Mouse (Mus musculus): ENCODE data around the gene Dus2. TPM values are rescaled to one million over a fixed set of nuclear protein-coding genes. Genes with fewer than 3 reads are reported as not detected.

Gene Dus2
- total RNA-seq, 2 experiments from 2014 or later = 7.4 to 7.6 TPM

DNA sequence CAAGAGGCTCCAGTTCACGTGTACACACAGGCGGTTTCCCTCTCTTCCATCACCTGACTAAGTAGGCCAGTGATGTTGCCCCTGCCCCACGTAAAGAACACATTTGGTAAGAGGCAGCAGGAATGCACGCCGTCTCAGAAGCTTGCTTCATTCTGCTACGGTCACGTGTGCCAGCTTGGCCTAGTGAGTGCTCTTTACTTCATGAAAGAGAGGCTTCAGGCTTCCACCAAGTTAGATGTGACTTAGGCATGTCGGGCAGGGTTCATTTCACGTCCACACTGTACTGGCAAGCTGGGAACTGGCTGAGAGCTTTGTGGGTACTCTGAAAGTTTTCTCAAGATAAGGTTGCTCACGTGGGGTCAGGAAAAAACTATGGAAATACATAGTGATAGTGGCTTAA lies 47.6 kb downstream of the Dus2 start:
- intact Hi-C loops (cut with DNase I) = no loop called here
- DNase-seq = no peak

DNA sequence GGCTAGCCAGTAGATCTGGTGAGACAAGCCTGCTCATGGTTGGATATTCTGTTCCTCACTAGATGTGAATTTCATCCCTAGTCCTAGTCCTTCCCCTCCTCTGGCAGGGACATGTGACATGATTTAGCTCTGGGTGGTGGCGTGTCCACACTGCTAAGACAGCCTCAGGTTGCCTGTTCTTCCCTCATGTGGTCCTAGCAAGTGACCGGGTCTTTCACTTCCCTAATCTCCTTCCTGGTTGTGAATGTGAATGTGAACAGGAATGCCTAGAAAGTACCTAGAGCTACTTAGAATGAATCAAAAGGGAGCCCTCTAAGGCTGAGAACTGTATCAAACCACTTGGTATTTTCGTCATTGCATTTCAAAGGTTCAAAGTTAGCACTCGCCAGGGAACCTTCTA lies 48.5 kb downstream of the Dus2 start:
- intact Hi-C loops (cut with DNase I) = no loop called here
- no peak for DNase-seq

DNA sequence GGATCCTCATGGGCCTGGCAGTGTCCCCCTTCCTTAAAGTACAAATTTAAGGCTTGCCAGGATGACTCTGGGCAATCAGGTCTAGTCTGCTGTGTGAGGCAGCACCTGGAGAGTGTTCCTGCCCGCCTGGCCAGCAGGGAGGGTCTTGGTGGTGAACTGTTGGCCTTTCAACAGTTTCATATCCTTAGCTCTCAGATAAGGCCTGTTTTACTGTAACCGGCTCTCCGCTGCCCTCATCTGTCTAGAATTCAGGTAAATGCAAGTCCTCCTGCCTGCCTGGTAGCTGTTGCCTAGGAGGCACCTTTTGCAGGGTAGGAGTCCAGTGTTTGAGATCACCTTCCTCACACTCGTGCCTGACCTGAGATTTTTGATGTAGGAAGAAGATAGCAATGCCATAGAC lies 49.1 kb downstream of the Dus2 start:
- DNase-seq = no peak
- intact Hi-C loops (cut with DNase I) = no loop called here

DNA sequence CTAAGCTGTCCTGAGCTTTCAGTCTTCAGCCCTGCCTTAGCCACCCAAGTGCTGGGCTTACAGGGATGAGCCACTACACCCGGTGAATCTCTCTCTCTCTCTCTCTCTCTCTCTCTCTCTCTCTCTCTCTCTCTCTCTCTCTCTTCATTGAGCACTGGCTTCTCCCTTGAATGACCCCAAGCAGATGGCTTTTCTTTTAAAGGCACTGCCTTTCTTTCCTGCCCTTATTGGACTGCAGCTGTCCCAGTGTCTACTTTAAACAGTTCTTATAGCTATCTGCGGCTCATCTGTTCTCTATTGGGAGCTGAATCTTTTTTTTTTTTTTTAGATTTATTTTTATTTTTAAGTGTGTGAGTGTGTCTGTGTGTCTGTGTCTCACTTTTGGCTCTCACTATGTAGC lies 51.9 kb downstream of the Dus2 start:
- intact Hi-C loops (cut with DNase I) = no loop called here

DNA sequence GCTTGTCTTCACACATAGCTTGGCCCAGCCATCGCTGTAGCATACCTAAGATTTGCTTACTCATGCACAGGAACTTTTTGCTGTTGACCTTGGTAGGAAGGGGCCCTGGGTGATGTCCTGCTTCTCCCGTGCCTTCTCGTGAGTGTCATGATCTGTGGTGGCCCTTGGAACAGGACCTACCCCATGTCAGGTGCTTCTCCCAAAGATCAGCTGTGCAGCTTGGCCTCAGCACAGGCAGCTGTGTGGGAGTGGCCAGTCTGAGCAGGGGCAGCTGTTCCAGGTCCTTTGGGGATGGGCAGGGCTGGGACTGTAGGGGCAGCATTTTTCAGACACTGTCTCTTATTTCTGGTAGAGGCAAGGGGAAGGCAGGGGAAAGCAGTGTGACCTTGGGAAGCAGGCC lies 53.0 kb downstream of the Dus2 start:
- DNase-seq = peak; percentile 40 to 51
- intact Hi-C loops (cut with DNase I) = no loop called here

More for the DNA sequence above, 51.9 kb downstream of the Dus2 start:
- no peak for DNase-seq

DNA sequence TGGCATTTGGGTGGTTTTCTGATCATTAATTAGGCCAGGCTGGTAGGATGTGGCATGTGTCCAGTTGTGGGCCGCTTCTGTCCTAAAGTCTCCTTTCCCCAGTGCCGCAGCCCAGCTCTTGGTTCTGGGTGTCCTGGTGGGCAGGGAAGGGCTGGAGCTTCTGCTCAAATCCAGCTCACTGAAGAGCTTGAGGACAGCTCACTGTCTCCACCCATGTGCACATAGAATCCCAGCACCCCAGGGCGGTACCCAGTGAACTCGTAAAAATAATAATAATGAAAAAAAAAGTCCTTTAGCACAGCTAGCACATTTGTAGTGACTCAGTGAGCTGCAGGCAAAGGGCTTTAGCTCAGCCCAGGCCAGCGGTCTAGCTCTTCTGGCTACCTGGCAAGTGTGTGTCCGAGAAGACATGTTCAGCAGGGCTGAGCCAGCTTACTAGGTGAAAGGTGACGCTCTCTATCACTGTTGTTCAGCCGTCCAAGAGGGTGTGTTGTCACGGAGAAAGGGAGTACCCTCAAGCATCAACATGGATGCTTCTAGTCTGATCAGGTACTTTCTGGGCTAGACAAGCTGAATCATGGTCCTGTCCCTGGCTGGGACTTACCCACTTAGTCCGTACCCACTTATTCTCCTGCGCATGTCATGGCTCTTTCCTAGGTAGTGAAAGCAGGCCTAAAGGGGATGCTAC lies 55.9 kb downstream of the Dus2 start:
- intact Hi-C loops (cut with DNase I) = no loop called here
- DNase-seq = peak in 1 of 2 experiments; percentile 24

DNA sequence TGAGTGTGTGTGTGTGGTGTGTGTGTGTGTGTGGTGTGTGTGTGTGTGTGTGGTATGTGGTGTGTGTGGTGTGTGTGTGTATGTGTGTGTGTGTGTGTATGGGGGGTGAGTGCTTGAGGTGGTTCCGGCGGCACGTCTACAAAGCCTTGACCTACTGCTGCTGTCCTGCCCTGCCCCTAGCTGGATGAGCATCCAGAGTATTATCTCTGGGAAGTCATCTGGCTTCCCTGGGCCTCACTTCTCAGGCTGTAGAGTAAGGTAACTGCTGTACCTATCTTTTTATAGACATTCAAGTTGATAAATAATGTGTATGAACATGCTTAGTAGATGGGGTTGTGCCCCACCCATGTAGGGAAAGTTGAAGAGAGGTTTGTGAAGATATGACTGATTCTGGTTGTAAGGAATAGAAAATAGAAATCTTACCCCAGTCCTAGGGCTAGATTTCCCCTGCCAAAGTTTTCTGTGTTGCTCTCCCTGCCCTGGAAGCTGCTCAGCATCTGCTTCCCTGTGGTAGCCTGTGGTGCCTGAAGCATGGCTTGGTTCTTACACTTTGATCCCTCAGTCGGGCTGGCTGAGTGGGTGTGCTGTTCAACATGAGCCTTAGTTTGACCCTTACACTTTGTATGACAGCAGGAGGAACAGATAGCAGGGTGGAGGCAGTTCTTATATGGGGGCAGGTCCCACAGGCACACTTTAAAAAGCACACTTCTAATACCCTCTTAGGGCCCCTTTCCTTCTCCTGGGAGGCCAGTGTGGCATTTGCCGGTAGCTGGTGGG lies 56.9 kb downstream of the Dus2 start:
- intact Hi-C loops (cut with DNase I) = no loop called here
- DNase-seq = no peak

DNA sequence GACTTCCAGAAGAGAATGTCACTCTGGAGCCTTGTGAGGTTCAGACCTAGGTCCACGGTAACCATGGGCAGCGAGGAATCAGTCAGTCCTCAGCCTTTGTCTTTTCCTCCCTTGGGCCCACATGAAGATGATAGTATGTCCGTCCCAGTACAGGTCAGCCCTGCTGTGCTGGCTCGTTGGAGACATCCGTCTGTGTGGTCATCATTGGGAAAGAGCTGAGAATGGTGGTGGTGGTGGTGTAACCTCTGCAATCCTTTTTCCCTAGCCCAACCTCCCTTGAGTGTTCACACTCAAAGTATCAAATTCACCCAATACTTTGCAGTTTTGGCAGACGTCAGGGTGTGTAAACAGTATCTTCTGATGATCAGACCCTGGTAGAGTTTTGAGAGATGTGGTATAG lies 58.7 kb downstream of the Dus2 start:
- no peak for DNase-seq
- intact Hi-C loops (cut with DNase I) = no loop called here

DNA sequence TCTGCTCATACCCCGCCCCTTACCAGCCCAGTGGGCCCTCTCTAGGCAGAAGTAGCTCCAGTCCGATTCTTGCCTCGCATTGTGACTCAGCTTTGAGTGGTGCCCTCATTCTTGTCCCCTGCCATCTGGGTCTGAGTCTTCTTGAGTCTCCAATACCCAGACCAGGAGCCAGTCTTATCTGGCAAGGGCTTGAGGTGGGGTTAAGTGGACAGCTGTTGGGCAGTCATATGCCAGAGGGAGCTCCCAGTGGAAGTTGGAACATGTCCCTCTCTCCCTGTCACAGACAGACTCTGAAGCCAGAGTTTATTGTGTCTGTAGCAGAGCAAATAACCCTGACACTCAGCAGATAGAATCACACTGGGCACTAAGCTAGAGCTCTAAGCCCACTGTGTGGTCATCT lies 59.9 kb downstream of the Dus2 start:
- no peak for DNase-seq
- intact Hi-C loops (cut with DNase I) = no loop called here

DNA sequence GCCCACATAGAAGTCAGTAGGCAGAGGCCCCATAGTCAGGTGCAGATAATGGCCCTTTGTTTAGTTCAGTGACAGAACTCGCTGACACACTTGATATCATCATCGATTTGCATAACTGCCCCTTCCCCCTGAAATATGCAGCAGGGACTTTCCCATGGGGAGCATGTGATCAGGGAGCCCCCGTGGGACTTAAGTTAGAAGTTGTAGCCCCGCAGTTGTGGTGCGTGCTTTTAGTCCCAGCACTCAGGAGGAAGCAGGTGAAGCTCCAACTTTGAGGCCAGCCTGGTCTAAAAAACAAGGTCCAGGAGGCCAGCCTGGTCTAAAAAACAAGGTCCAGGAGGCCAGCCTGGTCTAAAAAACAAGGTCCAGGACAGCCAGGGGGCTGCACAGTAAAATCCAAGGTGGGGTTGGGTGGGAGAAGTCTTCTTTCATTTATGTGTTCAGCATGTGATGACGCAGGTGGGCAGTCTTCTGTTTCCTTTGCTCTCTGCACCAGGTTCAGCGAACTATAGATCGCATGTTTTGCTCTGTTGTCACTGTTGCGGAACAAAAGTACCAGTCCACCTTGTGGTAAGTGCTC lies 61.5 kb downstream of the Dus2 start:
- intact Hi-C loops (cut with DNase I) = no loop called here
- DNase-seq = no peak

DNA sequence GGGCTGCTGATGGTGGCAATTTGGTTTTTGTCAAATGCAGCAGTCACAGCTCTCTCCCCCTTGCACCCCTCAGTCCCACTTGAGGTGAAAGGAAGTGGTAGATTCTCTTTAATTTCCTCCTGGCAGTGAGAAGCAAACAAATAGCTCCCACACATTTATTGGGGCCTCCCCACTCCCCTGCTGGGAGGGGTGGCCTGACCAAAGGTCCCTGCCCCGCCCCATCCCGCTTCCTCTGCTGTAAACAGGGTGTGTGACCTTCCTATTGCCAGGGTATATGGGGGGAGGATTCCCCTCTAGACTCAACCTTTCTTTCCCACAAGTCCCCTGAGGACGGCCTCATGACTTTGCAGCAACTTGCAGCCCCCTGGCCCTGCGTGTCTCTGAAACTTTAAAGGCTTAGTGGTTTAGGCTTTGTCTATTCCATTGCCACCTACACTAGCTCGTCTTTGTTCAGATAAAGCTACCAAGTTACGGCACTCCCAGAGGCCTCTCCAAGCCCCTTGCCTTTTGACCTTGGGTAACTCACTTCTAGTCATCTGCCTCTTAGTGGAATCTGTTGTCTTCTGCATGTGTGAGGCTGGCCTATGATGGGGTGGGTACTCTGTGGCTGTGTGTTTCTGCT lies 63.2 kb downstream of the Dus2 start:
- intact Hi-C loops (cut with DNase I) = no loop called here
- peak; percentile 38 to 45 for DNase-seq

DNA sequence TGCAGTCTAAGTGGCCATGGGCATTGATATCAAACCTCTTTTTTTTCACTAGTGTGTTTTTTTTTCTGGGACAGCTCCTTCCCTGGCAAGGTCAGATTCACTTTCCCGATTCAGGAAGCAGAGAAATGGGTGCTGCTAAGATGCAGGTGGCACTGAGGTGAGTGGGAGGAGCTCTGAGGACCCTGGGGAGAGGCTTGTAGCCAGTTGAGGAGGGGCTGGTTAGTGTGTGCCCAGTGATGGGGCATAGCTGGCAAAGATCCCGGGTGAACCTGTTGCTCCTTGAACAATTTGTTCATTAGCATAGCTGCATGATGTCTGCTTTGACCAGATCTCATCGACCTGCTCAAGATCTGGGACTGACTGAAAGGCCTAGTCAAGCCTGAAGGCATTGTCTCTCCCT lies 63.9 kb downstream of the Dus2 start:
- no peak for DNase-seq
- intact Hi-C loops (cut with DNase I) = no loop called here

DNA sequence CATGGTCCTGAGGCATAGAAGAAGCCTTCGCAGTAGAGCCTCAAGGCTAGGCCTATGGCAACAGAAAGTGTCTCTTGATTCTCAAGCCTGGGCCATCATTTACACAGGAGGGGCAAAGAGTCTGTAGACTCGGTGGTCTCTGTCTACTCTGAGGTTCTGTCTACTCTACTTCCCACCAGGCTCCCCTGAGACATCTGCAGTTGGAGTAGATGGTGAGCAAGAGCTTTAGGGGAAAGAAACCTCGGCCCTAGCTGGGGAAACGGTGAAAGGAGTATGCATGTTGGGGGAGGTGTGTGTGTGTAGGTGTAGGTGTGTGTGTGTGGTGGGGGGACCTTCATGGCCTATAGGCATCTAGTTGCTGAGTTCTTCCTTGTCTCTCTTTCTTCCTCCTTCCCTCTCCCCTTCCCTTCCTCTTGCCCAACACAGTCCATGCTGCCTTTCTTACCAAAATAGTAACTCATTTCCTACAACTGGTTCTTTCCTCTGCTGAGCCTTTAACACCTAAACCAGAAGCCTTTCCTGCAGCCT lies 65.4 kb downstream of the Dus2 start:
- intact Hi-C loops (cut with DNase I) = no loop called here
- no peak for DNase-seq

DNA sequence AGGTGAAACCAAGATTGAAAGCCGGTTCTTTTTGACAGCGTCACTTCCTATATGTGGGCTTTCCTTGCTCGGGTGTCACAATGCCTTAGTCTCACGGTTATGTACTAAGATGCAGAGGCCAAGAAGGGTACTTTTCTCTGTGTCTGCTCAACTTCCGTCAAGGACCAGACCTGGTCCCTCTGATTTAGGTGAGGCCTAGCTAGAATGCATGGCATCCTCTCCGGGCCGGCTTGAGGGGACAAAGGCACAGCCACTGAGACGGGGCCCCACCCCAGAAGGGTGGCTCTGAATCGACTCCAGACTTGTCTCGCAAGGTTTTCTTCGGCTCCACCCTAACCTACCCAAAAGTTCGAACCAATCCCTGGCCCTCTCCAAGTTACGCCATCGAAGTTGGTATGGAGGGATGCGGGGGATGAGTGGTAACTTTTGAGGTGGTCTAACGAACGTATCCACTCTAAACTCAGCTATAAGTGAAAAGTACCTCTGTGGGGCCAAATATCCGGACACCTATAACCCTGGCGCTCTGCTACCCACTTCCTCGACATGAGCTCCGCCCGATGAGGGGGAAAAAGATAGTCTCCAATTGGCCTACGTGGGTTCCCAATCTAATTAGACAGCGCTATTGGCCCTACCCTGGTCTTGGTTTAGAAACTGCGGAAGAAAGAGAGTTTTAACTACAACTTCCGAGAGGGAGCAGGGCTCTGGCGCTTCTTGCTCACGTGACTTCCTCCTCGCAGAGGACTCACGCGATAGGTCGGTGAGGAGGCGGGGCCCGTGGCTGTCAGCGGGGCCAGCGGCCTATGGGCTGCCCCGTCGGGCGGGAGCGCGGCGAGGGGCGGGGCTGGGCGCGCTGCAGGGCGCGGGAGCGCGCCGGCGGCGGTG lies 67.8 kb downstream of the Dus2 start, which contains the start of gene Nfatc3:
Gene Nfatc3, plus strand, starts transcription at position 110 of the 882 bp plus-strand sequence.
- intact Hi-C loops (cut with DNase I) = no loop called here
- peak; percentile 92 to 93 for DNase-seq

DNA sequence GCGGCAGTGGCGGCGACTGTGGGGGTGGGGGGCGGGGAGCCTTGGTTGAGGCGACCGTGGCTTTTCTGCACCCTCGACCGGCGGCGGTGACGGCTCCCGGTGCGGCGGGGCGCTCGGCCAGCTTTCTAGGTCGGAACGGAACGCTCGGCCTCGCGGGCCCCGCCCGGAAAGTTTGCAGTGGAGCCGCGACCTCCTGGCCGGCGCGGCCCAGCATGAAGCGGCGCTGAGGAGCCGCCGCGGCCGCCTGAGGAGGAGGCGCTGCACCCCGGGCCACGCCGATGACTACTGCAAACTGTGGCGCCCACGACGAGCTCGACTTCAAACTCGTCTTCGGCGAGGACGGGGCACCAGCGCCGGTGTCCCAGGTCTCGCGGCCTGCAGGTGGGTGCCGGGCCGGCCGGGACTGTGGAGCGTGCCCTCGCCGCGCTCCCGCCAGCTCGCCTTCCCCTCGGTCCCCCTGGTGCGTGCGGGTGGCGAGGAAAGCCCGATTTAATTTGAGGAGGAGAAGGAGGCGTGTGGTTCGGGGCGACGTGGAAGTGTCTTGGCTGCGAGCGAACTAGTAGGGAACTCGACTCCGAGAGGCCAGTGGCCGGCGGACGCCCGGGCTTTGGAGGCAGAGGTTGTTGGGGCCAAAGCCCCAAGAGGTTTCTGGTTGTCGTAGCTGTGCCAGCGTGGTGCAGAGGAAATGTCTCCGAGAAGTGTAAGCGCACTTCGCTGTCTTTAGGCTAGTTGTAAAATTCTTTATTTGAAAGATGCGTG lies 68.7 kb downstream of the Dus2 start:
- no peak for DNase-seq
- intact Hi-C loops (cut with DNase I) = loop anchor here (2.0 kb wide), 1 partner anchor 17 kb away; no protein-coding TSS in a partner anchor

DNA sequence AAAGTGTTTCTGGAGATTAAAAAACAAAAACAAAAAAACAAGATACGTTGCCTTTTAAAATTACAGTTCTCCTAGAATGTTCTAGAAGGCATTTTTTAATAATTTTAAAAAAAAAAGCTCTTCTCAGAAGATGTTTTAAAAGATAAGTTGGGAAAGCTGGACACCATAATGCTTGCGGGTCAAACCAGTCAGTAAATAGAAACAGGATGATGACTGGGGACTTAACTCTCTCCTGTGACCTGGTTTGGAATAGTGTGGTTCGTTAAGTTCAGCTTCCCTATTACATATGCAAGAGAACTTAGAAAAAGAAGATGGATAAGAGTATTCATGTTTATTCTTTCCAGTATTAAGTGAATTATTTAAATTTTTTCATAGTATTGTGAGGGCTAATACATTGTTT lies 69.4 kb downstream of the Dus2 start:
- DNase-seq = no peak
- intact Hi-C loops (cut with DNase I) = loop anchor here (2.0 kb wide), 1 partner anchor 16 kb away; no protein-coding TSS in a partner anchor

DNA sequence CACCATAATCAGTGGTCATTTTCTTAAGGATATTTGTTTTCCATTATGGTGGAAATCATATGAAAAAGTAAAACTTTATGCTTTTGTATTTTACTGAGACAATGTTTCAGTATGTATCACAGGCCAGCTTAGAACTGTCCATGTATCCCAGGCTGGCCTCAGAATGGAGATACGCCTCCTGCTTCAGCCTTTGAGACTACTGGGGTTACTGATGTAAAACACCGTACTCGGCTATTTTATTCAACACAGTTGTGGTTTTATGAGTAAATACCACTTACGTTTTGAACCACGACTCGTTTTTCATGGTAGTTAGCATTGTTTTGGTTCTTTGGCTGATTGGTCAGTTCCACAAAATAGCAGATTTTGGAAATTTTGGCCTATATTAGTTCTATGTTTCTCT lies 70.5 kb downstream of the Dus2 start:
- intact Hi-C loops (cut with DNase I) = loop anchor here (2.0 kb wide), 1 partner anchor 15 kb away; no protein-coding TSS in a partner anchor
- no peak for DNase-seq

DNA sequence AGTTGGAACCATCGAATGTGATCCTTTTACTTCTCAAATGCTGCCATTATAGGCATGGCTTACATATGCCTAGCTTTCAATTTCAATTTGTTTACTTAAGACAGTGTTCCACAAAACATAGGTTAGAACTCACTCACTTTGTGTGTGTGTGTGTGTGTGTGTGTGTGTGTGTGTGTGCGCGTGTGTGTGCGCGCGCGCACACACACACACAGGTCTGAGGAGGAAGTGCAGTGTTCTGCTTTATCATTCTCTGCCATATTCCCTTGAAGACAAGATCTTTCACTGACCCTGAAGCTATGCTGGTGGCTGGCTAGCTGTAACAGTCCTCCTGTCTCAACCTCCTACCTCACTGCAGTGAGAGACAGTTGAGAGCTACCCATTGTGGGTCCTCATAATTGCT lies 71.9 kb downstream of the Dus2 start:
- intact Hi-C loops (cut with DNase I) = no loop called here
- no peak for DNase-seq

DNA sequence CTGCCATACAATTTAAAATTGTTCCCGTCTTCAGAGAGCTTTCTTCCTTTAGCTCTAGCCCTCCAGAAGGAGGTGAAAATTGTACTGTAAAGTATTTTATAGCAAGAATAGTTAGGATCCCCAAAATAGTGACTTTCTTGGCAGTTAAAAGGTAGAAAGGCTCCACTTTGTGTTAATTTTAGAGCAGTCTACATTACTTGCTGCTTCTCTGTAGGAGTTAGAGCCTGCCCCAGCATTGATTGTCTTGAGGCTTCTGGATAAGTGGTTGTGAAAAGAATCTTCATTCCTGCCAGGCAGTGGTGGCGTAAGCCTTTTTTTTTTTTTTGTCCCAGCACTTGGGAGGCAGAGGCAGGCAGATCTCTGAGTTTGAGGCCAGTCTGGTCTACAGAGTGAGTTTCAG lies 75.6 kb downstream of the Dus2 start:
- intact Hi-C loops (cut with DNase I) = no loop called here
- DNase-seq = no peak

Measured in heart, postnatal 36 days (tissue).